Mouse (Mus musculus) left cerebral cortex, postnatal 4 days (tissue): ENCODE data around the gene 4833439L19Rik. TPM values are rescaled to one million over a fixed set of nuclear protein-coding genes. Genes with fewer than 3 reads are reported as not detected.
"Not testable (repeated sequence)": the region's sequence is repeated elsewhere in the genome, so short reads cannot be mapped to it uniquely, and the experiment has no call there.

Source experiments
- DNase-seq: peaks from one replicate; pipeline ENCODE4 v3.0.0-alpha.2; 2022
- intact Hi-C: fragments of 180-260 bp; cut with DNase I; formaldehyde crosslinking; loops from one replicate; pipeline ENCODE4 v1.15.1; 2025
- total RNA-seq, 2 experiments: library from RNA; stranded (reverse); gene quantifications; 2 replicates each; pipeline ENCODE4 v1.2.3; 2021

4833439L19Rik gene
- total RNA-seq, result 100 to 1,000 TPM; 148 to 157 TPM

GRCm38 (mm10) chr13:54565201-54565581 lies at the start of gene 4833439L19Rik:
TSS of gene 4833439L19Rik (minus strand) at chr13:54565435.
- DNase-seq, result peak; percentile 95
- intact Hi-C loops, result loop anchor here (10.0 kb wide), 1 partner anchor 100 kb away; the partner anchor contains the start of gene Thoc3

GRCm38 (mm10) chr13:54613141-54613540 lies 47.9 kb upstream of the 4833439L19Rik start:
- intact Hi-C loops, DNase-seq: not testable (repeated sequence)

DNA sequence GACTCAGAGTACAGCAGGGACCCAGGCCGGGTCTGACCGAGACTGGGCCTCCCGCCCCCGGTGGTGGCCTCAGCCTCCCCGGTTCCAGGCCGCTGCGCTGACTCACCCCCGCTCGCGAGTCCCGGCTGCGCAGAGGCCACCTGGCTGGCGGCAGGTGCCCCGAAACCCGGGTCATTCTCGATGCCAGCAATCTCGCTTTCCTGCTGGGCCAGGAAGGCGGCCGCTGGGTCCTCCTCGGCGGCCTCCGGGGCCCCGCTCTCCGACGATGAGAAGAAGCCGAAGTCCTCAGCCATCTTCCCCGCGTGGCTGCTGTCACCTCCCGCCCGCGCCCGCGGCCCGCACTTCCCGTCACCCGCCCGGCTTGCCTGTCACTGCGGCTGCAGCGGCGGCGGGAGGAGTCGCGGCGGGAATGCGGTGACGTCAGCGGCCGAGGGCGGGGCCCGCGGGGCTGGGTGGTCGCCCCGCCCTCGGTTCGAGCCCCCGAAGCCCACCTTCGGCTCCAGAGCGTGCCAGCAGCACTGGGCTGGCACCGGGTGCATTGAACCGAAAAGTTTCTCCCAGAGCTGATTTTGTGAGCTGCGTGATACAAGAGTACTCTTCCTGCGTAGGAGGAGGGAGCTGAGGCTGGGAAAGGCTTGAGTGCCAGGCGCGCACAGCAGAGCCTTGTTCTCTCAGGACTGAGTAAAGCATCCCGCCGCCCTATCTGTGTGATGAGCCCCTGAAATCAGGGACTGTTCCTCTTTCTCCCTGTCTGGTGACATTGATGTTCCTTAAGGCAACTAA lies 45.9 kb upstream of the 4833439L19Rik start, which contains the start of gene Cltb:
Gene Cltb (minus strand): TSS at position 373 of the 783 bp plus-strand sequence.
- intact Hi-C loops, result no loop called here

DNA sequence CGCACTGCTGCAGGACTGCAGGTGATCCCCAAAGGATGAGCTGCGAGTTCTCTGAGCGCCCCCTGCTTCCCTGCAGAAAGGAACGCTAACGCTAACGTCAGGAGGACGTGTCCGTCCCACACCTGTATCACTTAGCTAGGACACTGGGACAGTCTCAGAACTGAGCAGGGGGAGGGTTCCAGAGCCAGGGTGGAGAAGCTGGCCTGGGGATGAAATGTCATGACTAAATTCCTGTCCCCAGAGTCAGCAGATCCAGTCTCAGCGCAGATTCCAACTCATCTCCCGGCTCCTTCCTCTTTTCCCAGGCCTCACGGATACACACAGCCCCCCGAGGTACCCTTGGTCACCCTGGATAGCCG lies 45.4 kb upstream of the 4833439L19Rik start:
- no peak for DNase-seq
- intact Hi-C loops, result no loop called here

More for the DNA sequence above, 45.9 kb upstream of the 4833439L19Rik start, which contains the start of gene Cltb:
- peak; percentile 91 for DNase-seq

GRCm38 (mm10) chr13:54609301-54609700 lies 44.1 kb upstream of the 4833439L19Rik start:
- DNase-seq, result no peak
- intact Hi-C loops, result no loop called here

GRCm38 (mm10) chr13:54608666-54609065 lies 43.4 kb upstream of the 4833439L19Rik start:
- intact Hi-C loops, result no loop called here
- DNase-seq, result peak; percentile 46

DNA sequence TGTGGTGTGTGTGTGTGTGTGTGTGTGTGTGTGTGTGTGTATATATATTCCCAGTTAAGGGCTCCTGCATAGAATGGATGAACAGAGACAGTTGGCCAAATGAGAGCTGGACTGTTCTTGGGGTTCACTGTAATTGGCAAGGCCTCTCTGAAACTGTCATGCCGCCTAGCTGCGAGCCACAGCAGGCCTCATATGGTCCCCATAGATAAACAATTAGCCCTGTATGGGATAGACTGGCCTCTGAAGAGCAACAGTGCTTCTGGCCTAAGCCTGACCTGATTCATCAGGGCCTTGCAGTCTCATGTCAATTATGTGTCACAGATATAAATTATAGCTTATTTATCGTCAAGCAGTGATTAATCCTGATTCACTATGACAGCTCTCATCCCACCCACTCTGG lies 42.8 kb upstream of the 4833439L19Rik start:
- intact Hi-C loops, result no loop called here
- DNase-seq, result no peak

DNA sequence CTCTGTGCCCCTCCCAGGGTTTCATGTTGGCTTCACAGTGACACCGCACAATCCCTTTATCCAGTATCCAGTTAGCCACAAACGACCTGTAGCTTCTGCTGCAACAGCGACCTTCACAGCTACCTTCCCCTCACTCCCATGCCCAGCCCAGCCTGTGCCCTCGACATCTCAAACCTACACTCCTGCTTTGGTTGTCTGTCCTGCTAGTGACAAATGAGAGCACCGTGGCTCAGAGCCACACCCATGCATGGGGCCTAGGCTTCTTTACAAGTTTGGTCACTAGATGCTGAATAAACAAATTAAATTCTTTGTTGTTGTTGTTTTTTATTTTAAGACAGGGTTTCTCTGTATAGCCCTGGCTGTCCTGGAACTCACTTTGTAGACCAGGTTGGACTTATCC lies 42.0 kb upstream of the 4833439L19Rik start:
- intact Hi-C loops, result no loop called here
- DNase-seq, result no peak

DNA sequence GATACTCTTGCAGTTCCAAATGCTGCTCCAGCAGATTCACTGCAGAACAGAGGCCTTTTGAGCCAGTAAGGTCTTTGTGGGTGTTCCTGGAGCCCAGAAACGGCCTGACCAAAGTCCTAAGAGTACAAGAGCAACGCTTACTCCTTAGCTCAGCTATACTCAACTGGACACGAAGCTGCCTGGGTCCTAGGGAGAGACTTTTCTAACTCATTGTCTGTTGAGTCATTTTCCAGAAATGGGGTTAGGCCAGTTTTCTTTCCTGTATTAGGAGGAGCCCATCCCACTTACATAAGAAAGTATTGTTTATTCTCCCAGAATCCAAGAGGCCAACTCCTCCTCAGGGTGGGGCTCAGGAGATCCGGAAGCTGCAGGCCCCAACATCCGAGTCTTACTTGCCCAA lies 40.2 kb upstream of the 4833439L19Rik start:
- DNase-seq, result no peak
- intact Hi-C loops, result no loop called here

DNA sequence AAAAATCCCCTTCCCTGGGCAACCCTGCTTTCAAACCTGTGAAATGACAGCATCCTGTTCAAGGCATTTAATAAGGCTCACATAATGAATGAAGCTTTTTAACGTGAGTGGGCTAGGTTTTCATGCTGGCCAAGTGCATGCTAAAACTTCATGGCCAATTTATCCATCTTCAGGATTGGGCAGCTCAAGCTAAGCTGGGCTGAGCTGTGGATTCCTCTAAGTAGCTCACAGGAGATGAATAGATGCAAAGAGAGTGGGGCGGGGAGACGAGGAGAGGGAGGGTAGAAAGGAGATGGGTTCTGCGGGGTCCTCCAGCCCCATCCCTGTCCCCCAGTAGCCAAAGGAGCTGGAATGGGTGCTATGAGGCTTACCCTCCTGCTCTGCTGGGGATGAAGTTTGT lies 39.0 kb upstream of the 4833439L19Rik start:
- DNase-seq, result no peak
- intact Hi-C loops, result no loop called here

DNA sequence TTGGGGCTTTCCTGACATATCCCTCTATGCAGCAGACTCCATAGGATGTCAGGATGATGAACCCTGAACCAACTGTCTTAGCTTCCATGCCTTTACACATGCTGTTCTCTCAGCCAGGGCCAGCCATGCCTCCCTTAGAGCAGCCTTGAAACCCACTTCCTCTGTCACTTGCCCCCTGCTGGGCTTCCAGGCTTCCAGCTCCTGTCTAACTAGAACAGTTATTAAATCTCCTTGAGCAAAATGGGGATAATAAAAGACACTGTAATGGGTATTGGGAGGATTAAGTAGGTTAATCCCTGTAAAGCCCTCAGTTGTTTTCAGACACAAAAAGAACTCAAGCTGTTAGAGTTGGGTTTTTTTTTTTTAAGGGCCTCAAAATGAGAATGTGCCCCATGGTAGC lies 38.3 kb upstream of the 4833439L19Rik start:
- no peak for DNase-seq
- intact Hi-C loops, result no loop called here

DNA sequence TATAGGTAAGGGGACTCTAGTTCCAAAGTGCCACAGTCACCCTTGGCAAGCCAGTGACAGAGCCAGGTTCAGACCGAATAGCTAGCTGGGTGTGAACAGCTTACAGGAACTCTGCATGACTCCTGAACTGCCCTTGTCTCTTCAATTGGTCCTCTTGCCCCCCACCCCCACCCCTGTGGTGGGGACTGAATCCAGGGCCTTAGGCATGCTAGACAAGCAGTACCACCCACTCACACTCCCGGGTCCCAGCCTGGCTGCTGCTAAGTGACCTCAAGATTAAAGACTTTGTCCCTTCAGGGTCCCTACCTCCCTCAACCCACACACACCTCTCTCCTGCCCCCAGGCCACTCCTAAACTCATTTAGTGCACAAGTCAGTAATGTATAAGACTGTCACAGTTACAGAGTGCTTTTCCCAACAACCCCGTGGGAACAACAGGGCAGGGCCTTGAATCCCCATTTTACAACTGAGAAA lies 37.4 kb upstream of the 4833439L19Rik start:
- DNase-seq, result no peak
- intact Hi-C loops, result no loop called here

- intact Hi-C loops, result no loop called here
Observed at GRCm38 (mm10) chr13:54598622-54599143, 33.4 kb upstream of the 4833439L19Rik start.

GRCm38 (mm10) chr13:54596870-54597269 lies 31.6 kb upstream of the 4833439L19Rik start:
- intact Hi-C loops, result no loop called here
- DNase-seq, result no peak

More at GRCm38 (mm10) chr13:54598622-54599143, 33.4 kb upstream of the 4833439L19Rik start:
- no peak for DNase-seq

- intact Hi-C loops, result no loop called here
- no peak for DNase-seq
Observed at GRCm38 (mm10) chr13:54596107-54596690, 31.0 kb upstream of the 4833439L19Rik start.

GRCm38 (mm10) chr13:54593617-54594016 lies 28.4 kb upstream of the 4833439L19Rik start:
- intact Hi-C loops, result no loop called here
- no peak for DNase-seq

GRCm38 (mm10) chr13:54591776-54592356 lies 26.6 kb upstream of the 4833439L19Rik start:
- DNase-seq, result no peak
- intact Hi-C loops, result no loop called here

GRCm38 (mm10) chr13:54589996-54590951 lies 25.0 kb upstream of the 4833439L19Rik start, which contains the start of the genes Nop16 and Higd2a:
TSS of gene Nop16 (minus strand) at chr13:54590090.
TSS of gene Higd2a (plus strand) at chr13:54590207.
- intact Hi-C loops, result no loop called here
- DNase-seq, result peak; percentile 96

DNA sequence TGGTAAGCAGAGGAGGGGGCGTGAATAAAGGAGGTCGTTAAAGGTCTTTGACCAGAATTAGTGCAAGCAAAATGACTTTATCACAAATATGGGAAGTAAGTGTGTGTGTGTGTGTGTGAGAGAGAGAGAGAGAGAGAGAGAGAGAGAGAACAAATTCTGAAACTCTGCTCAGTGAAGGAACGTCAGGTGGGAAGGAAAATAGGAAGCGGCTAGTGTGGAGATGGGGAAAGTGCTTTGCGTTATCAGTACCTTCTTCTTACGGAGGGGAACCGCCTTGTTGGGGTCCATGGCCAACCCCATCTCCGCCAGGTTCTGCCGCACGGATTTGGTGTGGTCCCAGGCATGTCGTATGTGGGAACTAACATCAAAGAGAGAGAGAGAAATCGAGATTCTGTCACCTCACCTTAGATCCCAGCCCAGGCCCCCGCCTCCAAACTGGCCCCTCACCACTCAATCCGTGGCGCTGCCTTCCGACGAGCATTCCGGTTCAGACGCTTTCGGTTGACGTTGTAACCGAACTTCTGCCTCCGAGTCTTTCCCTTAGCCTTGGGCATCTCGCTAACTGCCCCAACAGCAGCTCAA lies 24.3 kb upstream of the 4833439L19Rik start:
- intact Hi-C loops, result no loop called here
- DNase-seq, result no peak

- intact Hi-C loops, result no loop called here
- no peak for DNase-seq
Observed at GRCm38 (mm10) chr13:54585831-54586230, 20.6 kb upstream of the 4833439L19Rik start.
